In genomic region chrX:75454597-75454996, GRCm38 (mm10) we compare ENCODE assay signal across 20 mouse cellular contexts. TPM values are rescaled to one million over a fixed set of nuclear protein-coding genes. Genes with fewer than 3 reads are reported as not detected.
DNase-seq lines count a peak whose midpoint lies in the region; ATAC-seq lines count a peak whose summit lies in the region.
"Had no signal": no experiment of that assay in that cellular context is flagged by ENCODE, and none has a peak within 500 bp of the region (broad histone marks: within the 10 kb centered on the region; RNA-seq: fewer than 3 reads in every experiment).

No protein-coding gene starts in this region.

- no peak overlapping the region for H3K27ac ChIP-seq in hindbrain, embryonic 12.5 days

- H3K27me3 ChIP-seq in hindbrain, embryonic 12.5 days, result no peaks in the 10 kb centered on the region
- H3K27me3 ChIP-seq: CH12.LX had no signal

- no peaks in the 10 kb centered on the region for H3K4me1 ChIP-seq in hindbrain, embryonic 12.5 days

- no peak overlapping the region for H3K9ac ChIP-seq in hindbrain, embryonic 12.5 days

- WGBS in hindbrain, embryonic 12.5 days, result 55% methylated on average over 1 of the region's 1 CpGs

- H3K9me3 ChIP-seq in hindbrain, embryonic 12.5 days (replicated peaks), result no peaks in the 10 kb centered on the region
- H3K9me3 ChIP-seq: G1E had no signal

- no peak overlapping the region for H3K4me3 ChIP-seq in hindbrain, embryonic 12.5 days

- H3K4me2 ChIP-seq in hindbrain, embryonic 12.5 days (replicated peaks), result no peak overlapping the region

- peak; percentile 62 for DNase-seq in 416B (ENCODE audit: low read depth)
- no peak for DNase-seq in embryo, embryonic 9.5 days (ENCODE audit: extremely low spot score)
- DNase-seq: adrenal gland, adult 2 months; adrenal gland, adult 8-10 months; adrenal gland, postnatal 10 days; adrenal gland, postnatal 14 days; adrenal gland, postnatal 25 days; adrenal gland, postnatal 36 days; B cell, adult 2 months; cerebellum, adult 11 months; cerebellum, adult 11-12 months; cerebellum, adult 18-20 months; cerebellum, adult 2 months had no signal

- H3K36me3 ChIP-seq in hindbrain, embryonic 12.5 days, result peaks cover 21% of the 10 kb centered on the region; the same call in 1 of the 2 replicates

- ATAC-seq in common myeloid progenitor, adult 5-6 weeks (replicated peaks; ENCODE audit: low read depth, poor library complexity, severe bottlenecking), result peak; percentile 65
- ATAC-seq in hindbrain, embryonic 12.5 days (ENCODE audit: low FRiP score), result no peak
- ATAC-seq: activated CD4-positive, CD25-positive, alpha-beta regulatory T cell, adult 4 months; CD4-positive, CD25-positive, alpha-beta regulatory T cell, adult 4 months; Patski had no signal

RNA-seq across cellular contexts. Expression of gene Brcc3, which starts 38.2 kb away (rescaled TPM):
- 34.0 and 41.9 TPM in 2 replicates for total RNA-seq in common myeloid progenitor, adult 5-6 weeks (2017)
- polyA plus RNA-seq in hindbrain, embryonic 12.5 days (2016; fragmentation: Nextera tagmentation; extraction: Ambion mirVana), result 50.1 and 53.4 TPM in 2 replicates

RNA-seq across cellular contexts. Expression of gene Mtcp1, which starts 38.2 kb away (rescaled TPM):
- 8.3 and 13.1 TPM in 2 replicates for total RNA-seq in common myeloid progenitor, adult 5-6 weeks (2017)
- 9.8 and 11.8 TPM in 2 replicates for polyA plus RNA-seq in hindbrain, embryonic 12.5 days (2016; fragmentation: Nextera tagmentation; extraction: Ambion mirVana)

RNA-seq across cellular contexts. Expression of gene Cmc4, which starts 38.2 kb away (rescaled TPM):
- total RNA-seq in common myeloid progenitor, adult 5-6 weeks (2017), result 5.4 and 13.7 TPM in 2 replicates
- polyA plus RNA-seq in hindbrain, embryonic 12.5 days (2016; fragmentation: Nextera tagmentation; extraction: Ambion mirVana), result 22.5 and 23.9 TPM in 2 replicates

RNA-seq across cellular contexts. Expression of gene Vbp1, which starts 59.5 kb away (rescaled TPM):
- 149 and 163 TPM in 2 replicates for total RNA-seq in common myeloid progenitor, adult 5-6 weeks (2017)
- polyA plus RNA-seq in hindbrain, embryonic 12.5 days (2016; fragmentation: Nextera tagmentation; extraction: Ambion mirVana), result 252 and 271 TPM in 2 replicates
